Mouse (Mus musculus) CH12.LX (cell line): ENCODE data around the gene Helz. TPM values are rescaled to one million over a fixed set of nuclear protein-coding genes. Genes with fewer than 3 reads are reported as not detected.
"Not testable (repeated sequence)": the region's sequence is repeated elsewhere in the genome, so short reads cannot be mapped to it uniquely, and the experiment has no call there.

Source experiments
- DNase-seq: peaks from one replicate; pipeline ENCODE4 v3.0.0-alpha.2; 2013; ENCODE audit errors: extremely low read depth
- H3K27ac ChIP-seq: 2 replicates; pipeline ENCODE4 v1.5.1; 2012; ENCODE audit warnings: low read depth, mild to moderate bottlenecking, control low read depth, moderate library complexity; ENCODE audit not compliant: insufficient read depth
- H3K27me3 ChIP-seq: replicated peaks from 2 replicates; pipeline ENCODE3; 2012; ENCODE audit warnings: inconsistent platforms
- H3K36me3 ChIP-seq, 2 experiments: replicated peaks in 1 of 2; 2 replicates each; pipeline versions ENCODE3 to v1.6.1; 2012; ENCODE audit warnings: inconsistent platforms in 1 of 2, low read length in 1 of 2, mild to moderate bottlenecking in 1 of 2, mixed read lengths in 1 of 2, moderate library complexity in 1 of 2; ENCODE audit not compliant: control insufficient read depth in 1 of 2, insufficient read depth in 1 of 2
- H3K4me1 ChIP-seq, 2 experiments: 2 replicates each; pipeline ENCODE4 v1.6.1; 2012; ENCODE audit warnings: inconsistent platforms in 1 of 2, moderate library complexity in 1 of 2; ENCODE audit not compliant: insufficient read depth in 2 of 2, control insufficient read depth in 1 of 2
- H3K4me2 ChIP-seq: 2 replicates; pipeline ENCODE4 v1.6.1; 2012; ENCODE audit warnings: low read depth, mild to moderate bottlenecking, control low read depth; ENCODE audit not compliant: poor library complexity, insufficient read depth, severe bottlenecking
- H3K4me3 ChIP-seq, 3 experiments: fragments of 150-350 bp in 1 of 3; sonication (generic) in 1 of 3; replicated peaks in 1 of 3; 2 replicates each; pipeline versions ENCODE3 to v1.5.1; 2011 to 2012; ENCODE audit warnings: low read depth in 2 of 3, low read length in 2 of 3, mild to moderate bottlenecking in 2 of 3, moderate library complexity in 2 of 3, control low read depth in 1 of 3, improper control_type of control experiment in 1 of 3, inconsistent platforms in 1 of 3, mixed read lengths in 1 of 3; ENCODE audit not compliant: poor library complexity in 1 of 3
- H3K79me2 ChIP-seq: replicated peaks from 2 replicates; pipeline ENCODE4 v1.6.1; 2012; ENCODE audit warnings: mild to moderate bottlenecking, moderate library complexity; ENCODE audit not compliant: control insufficient read depth, poor library complexity, insufficient read depth, severe bottlenecking; ENCODE audit errors: extremely low read depth
- H3K9ac ChIP-seq: 2 replicates; pipeline ENCODE4 v1.6.1; 2012; ENCODE audit warnings: low read depth, mild to moderate bottlenecking, control low read depth, moderate library complexity; ENCODE audit not compliant: insufficient read depth
- H3K9me3 ChIP-seq: replicated peaks from 2 replicates; pipeline ENCODE3; 2012; ENCODE audit warnings: low read length, inconsistent platforms, mixed read lengths
- CHD2 ChIP-seq: IDR thresholded peaks from 2 replicates; pipeline ENCODE4 v1.6.1; 2011; ENCODE audit warnings: low read length, improper control_type of control experiment
- CTCF ChIP-seq, 2 experiments: IDR thresholded peaks in 1 of 2; conservative IDR thresholded peaks in 1 of 2; 2 replicates each; pipeline ENCODE4 v1.5.1; 2011 to 2012; ENCODE audit warnings: low read depth in 2 of 2, low read length in 2 of 2, improper control_type of control experiment in 1 of 2, inconsistent platforms in 1 of 2, mild to moderate bottlenecking in 1 of 2, moderate library complexity in 1 of 2
- E2F4 ChIP-seq: IDR thresholded peaks from 2 replicates; pipeline ENCODE4 v1.6.1; 2011; ENCODE audit warnings: low read depth, low read length, improper control_type of control experiment; ENCODE audit not compliant: insufficient replicate concordance
- ELF1 ChIP-seq: IDR thresholded peaks from 2 replicates; pipeline ENCODE4 v1.6.1; 2014; ENCODE audit warnings: low read depth, mild to moderate bottlenecking, inconsistent platforms, low read length, improper control_type of control experiment
- ETS1 ChIP-seq: conservative IDR thresholded peaks from 2 replicates; pipeline ENCODE4 v1.6.1; 2012; ENCODE audit warnings: low read depth, mild to moderate bottlenecking, inconsistent platforms, low read length, improper control_type of control experiment, moderate library complexity
- IRF4 ChIP-seq: IDR thresholded peaks from 2 replicates; pipeline ENCODE4 v1.6.1; 2014; ENCODE audit warnings: low read depth, mild to moderate bottlenecking, inconsistent platforms, low read length, improper control_type of control experiment
- JUND ChIP-seq: conservative IDR thresholded peaks from 2 replicates; pipeline ENCODE4 v1.6.1; 2011; ENCODE audit warnings: low read depth, low read length, improper control_type of control experiment
- KAT2A ChIP-seq: IDR thresholded peaks from 2 replicates; pipeline ENCODE4 v1.6.1; 2012; ENCODE audit warnings: low read length, improper control_type of control experiment, inconsistent platforms; ENCODE audit not compliant: insufficient replicate concordance
- MAFK ChIP-seq: IDR thresholded peaks from 2 replicates; pipeline ENCODE4 v1.6.1; 2011; ENCODE audit warnings: low read length, improper control_type of control experiment; ENCODE audit not compliant: insufficient replicate concordance
- MAX ChIP-seq: IDR thresholded peaks from 2 replicates; pipeline ENCODE4 v1.6.1; 2011; ENCODE audit warnings: low read length, improper control_type of control experiment
- MXI1 ChIP-seq: IDR thresholded peaks from 2 replicates; pipeline ENCODE4 v1.6.1; 2011; ENCODE audit warnings: mild to moderate bottlenecking, low read depth, low read length, improper control_type of control experiment
- MYC ChIP-seq: IDR thresholded peaks from 2 replicates; pipeline ENCODE4 v1.6.1; 2011; ENCODE audit warnings: low read depth, mild to moderate bottlenecking, improper control_type of control experiment, low read length
- NELFE ChIP-seq: IDR thresholded peaks from 2 replicates; pipeline ENCODE4 v1.6.1; 2011; ENCODE audit warnings: low read depth, low read length, improper control_type of control experiment
- PAX5 ChIP-seq: IDR thresholded peaks from 2 replicates; pipeline ENCODE4 v1.6.1; 2012; ENCODE audit warnings: low read length, inconsistent platforms, mixed read lengths
- RAD21 ChIP-seq: IDR thresholded peaks from 2 replicates; pipeline ENCODE4 v1.6.1; 2011; ENCODE audit warnings: low read depth, mild to moderate bottlenecking, low read length, improper control_type of control experiment, moderate library complexity
- SIN3A ChIP-seq: IDR thresholded peaks from 2 replicates; pipeline ENCODE4 v1.6.1; 2012; ENCODE audit warnings: low read length, improper control_type of control experiment, inconsistent platforms
- SMC3 ChIP-seq: IDR thresholded peaks from 2 replicates; pipeline ENCODE4 v1.6.1; 2011; ENCODE audit warnings: low read depth, low read length, improper control_type of control experiment
- UBTF ChIP-seq: IDR thresholded peaks from 2 replicates; pipeline ENCODE4 v1.6.1; 2012; ENCODE audit warnings: low read depth, mild to moderate bottlenecking, inconsistent platforms, low read length, improper control_type of control experiment, moderate library complexity
- USF1 ChIP-seq: IDR thresholded peaks from 2 replicates; pipeline ENCODE4 v1.6.1; 2014; ENCODE audit warnings: low read depth, mild to moderate bottlenecking, inconsistent platforms, low read length, improper control_type of control experiment
- ZC3H11A ChIP-seq: IDR thresholded peaks from 2 replicates; pipeline ENCODE4 v1.6.1; 2012; ENCODE audit warnings: low read depth, mild to moderate bottlenecking, inconsistent platforms, low read length, improper control_type of control experiment
- ZNF384 ChIP-seq: IDR thresholded peaks from 2 replicates; pipeline ENCODE4 v1.6.1; 2012; ENCODE audit warnings: low read depth, low read length, improper control_type of control experiment, inconsistent platforms
- dilution Hi-C: fragments of 300-500 bp; cut with MboI; formaldehyde crosslinking; loops from 2 replicates; pipeline ENCODE4 v1.14.3; 2020; ENCODE audit warnings: low sequenced_read_pairs; ENCODE audit not compliant: extremely low pct_unique_long_range_greater_than_20kb, extremely low pct_ligation_motif_present
- in situ Hi-C: fragments of 300-500 bp; cut with MboI; formaldehyde crosslinking; loops from 3 replicates; pipeline ENCODE4 v1.14.3; 2019; ENCODE audit warnings: low sequenced_read_pairs, low pct_ligation_motif_present, low pct_unique_long_range_greater_than_20kb, mixed read lengths
- polyA plus RNA-seq: library from polyadenylated mRNA; unstranded; fragments of >175 nt; gene quantifications from 2 replicates; pipeline ENCODE4 v1.2.1, GENCODE M21; 2012; ENCODE audit warnings: low read depth; ENCODE audit not compliant: insufficient read length
- total RNA-seq, 2 experiments: library from RNA; depleted of rRNA; stranded (reverse); fragments of 300-350 nt in 1 of 2; fragments of >200 nt in 1 of 2; gene quantifications; 2 replicates each; pipeline ENCODE4 v1.2.3; 2012 to 2014

Gene Helz
- total and polyA plus RNA-seq, 3 experiments = 11.5 to 44.4 (median 22.2) TPM

- H3K4me3 ChIP-seq, H3K4me2 ChIP-seq, H3K9me3 ChIP-seq, H3K79me2 ChIP-seq, H3K36me3 ChIP-seq, H3K9ac ChIP-seq, H3K27me3 ChIP-seq: not testable (repeated sequence)
- H3K4me1 ChIP-seq = peaks cover 0 to 14% of the 10 kb centered on the region in 2 experiments; a peak in 1 of 4 replicates
- peak; percentile 89 for TF ChIP-seq RAD21
- TF ChIP-seq MYC = peak; percentile 97
- peak; percentile 85 for TF ChIP-seq SMC3
- peak; percentile 89 to 93 for TF ChIP-seq CTCF (conservative IDR thresholded peaks at IDR 0.05 in 1 of 2, IDR thresholded peaks at IDR 0.05 in 1 of 2; ENCODE audit: low read depth in 2 of 2, low read length in 2 of 2)
- peak; percentile 93 for TF ChIP-seq ZNF384
- 0 out of 2 replicates have a peak, but pooled peaks have one; percentile 27 for TF ChIP-seq IRF4
- peak; percentile 39; the same call in 1 of the 2 replicates for TF ChIP-seq MXI1
- peak; percentile 55 for TF ChIP-seq ZC3H11A
- TF ChIP-seq USF1 = peak; percentile 51
- TF ChIP-seq MAX = peak; percentile 85; the same call in 1 of the 2 replicates
- 0 out of 2 replicates have a peak, but pooled peaks have one; percentile 39 for TF ChIP-seq SIN3A
- TF ChIP-seq, all 38 proteins: peak for 11; not testable (repeated sequence) for 27
- H3K27ac ChIP-seq, dilution Hi-C loops: not testable (repeated sequence)
- in situ Hi-C loops = loop anchor here (5.0 to 25.0 kb wide), 4 partner anchors 35 to 900 kb away; partner anchors contain the start of gene Helz
- peak; percentile 88 for DNase-seq
Measured at GRCm38 (mm10) chr11:107511954-107512353, 35.8 kb upstream of the Helz start.

GRCm38 (mm10) chr11:107513047-107513446 is 34.7 kb upstream of the Helz start:
- no peaks in the 10 kb centered on the region for H3K79me2 ChIP-seq
- H3K36me3 ChIP-seq = peaks cover 0 to 2% of the 10 kb centered on the region in 2 experiments
- TF ChIP-seq E2F4 = no peak
- DNase-seq = no peak
- no peak overlapping the region for H3K9ac ChIP-seq
- dilution Hi-C loops (no loop called here), in situ Hi-C loops (loop anchor here (5.0 to 25.0 kb wide), 4 partner anchors 34 to 899 kb away; partner anchors contain the start of gene Helz)
- H3K27me3 ChIP-seq = no peaks in the 10 kb centered on the region
- no peak overlapping the region for H3K4me3 ChIP-seq
- no peak overlapping the region for H3K27ac ChIP-seq
- H3K4me2 ChIP-seq = no peak overlapping the region
- H3K4me1 ChIP-seq = peaks cover 0 to 23% of the 10 kb centered on the region in 2 experiments; a peak in 2 of 4 replicates
- H3K9me3 ChIP-seq = peaks cover 6% of the 10 kb centered on the region

GRCm38 (mm10) chr11:107516387-107516786 is 31.3 kb upstream of the Helz start:
- Histone ChIP-seq H3K4me2 (no peak overlapping the region), H3K4me1 (peaks cover 5 to 37% of the 10 kb centered on the region in 2 experiments), H3K79me2 (no peaks in the 10 kb centered on the region), H3K9me3 (no peaks in the 10 kb centered on the region), H3K4me3 (no peak overlapping the region)
- dilution Hi-C loops = no loop called here
- TF ChIP-seq UBTF (no peak), SIN3A (no peak), NELFE (no peak), ELF1 (no peak), PAX5 (no peak), ETS1 (no peak), MAFK (no peak), CHD2 (no peak), E2F4 (no peak), ZC3H11A (no peak), JUND (no peak), KAT2A (no peak)
- TF ChIP-seq, all 38 proteins: peak for 0
- no peak overlapping the region for H3K27ac ChIP-seq
- H3K9ac ChIP-seq = no peak overlapping the region
- no peak for DNase-seq
- in situ Hi-C loops = loop anchor here (10.0 to 25.0 kb wide), 3 partner anchors 338 to 896 kb away; no protein-coding TSS in a partner anchor
- no peaks in the 10 kb centered on the region for H3K36me3 ChIP-seq
- H3K27me3 ChIP-seq = no peaks in the 10 kb centered on the region
